ENCODE assay signal across 18 mouse cellular contexts in the genomic region with DNA sequence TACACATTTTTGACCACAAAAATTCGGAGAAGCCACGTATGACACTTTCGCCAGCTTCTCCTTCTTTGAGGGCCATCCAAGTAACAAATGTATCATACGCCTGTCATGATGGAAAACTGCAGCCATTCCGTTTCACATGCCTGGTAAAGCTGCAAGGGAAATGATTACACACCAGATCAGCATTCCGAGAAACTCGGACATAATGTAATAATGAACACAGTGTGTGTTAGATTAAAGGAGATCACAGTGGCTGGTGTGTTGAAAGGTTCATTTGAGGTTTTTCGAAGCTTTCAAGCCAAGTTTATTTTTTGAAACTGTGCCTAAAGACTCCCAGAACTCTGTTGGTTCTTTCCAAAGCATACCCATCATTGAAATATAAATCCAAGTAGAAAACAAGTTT.
"Had no signal": no experiment of that assay in that cellular context is flagged by ENCODE, and none has a peak within 500 bp of the region (broad histone marks: within the 10 kb centered on the region; RNA-seq: fewer than 3 reads in every experiment).

No protein-coding gene starts in this region.

- H3K27me3 ChIP-seq: megakaryocyte, embryonic 14.5 days; midbrain, embryonic 12.5 days; midbrain, embryonic 15.5 days; neural tube, embryonic 13.5 days; neural tube, embryonic 15.5 days had no signal

- H3K9ac ChIP-seq: lung, embryonic 14.5 days; midbrain, embryonic 12.5 days; midbrain, embryonic 15.5 days; neural tube, embryonic 13.5 days; neural tube, embryonic 15.5 days had no signal

- H3K4me2 ChIP-seq: lung, embryonic 14.5 days; midbrain, embryonic 12.5 days; midbrain, embryonic 15.5 days; neural tube, embryonic 13.5 days; neural tube, embryonic 15.5 days had no signal

- ATAC-seq: midbrain, embryonic 15.5 days had no signal

- H3K27ac ChIP-seq: macrophage; midbrain, embryonic 12.5 days; midbrain, embryonic 15.5 days; neural tube, embryonic 13.5 days; neural tube, embryonic 15.5 days had no signal

- H3K4me3 ChIP-seq: megakaryocyte, embryonic 14.5 days; midbrain, embryonic 12.5 days; midbrain, embryonic 15.5 days; neural tube, embryonic 13.5 days; neural tube, embryonic 15.5 days had no signal

- H3K36me3 ChIP-seq: midbrain, embryonic 12.5 days; midbrain, embryonic 15.5 days; neural tube, embryonic 13.5 days; neural tube, embryonic 15.5 days had no signal

- DNase-seq: lung, adult 18-20 months; lung, embryonic 14.5 days; lung, postnatal 10 days; lung, postnatal 36 days; retina, postnatal 1 day; right cerebral cortex, adult 18-20 months; right cerebral cortex, postnatal 25 days; right cerebral cortex, postnatal 4 days; spleen, adult 18-20 months; thymus, adult 18-20 months; thymus, postnatal 14 days; thymus, postnatal 36 days had no signal

- H3K9me3 ChIP-seq: megakaryocyte, embryonic 14.5 days; midbrain, embryonic 12.5 days; midbrain, embryonic 15.5 days; neural tube, embryonic 13.5 days; neural tube, embryonic 15.5 days had no signal
